Mouse (Mus musculus) frontal cortex, postnatal 14 days (tissue): ENCODE results near the gene Fstl1.

ENCODE experiments used
- DNase-seq, 2 experiments: peaks; one replicate each; pipeline ENCODE4 v3.0.0; 2022; ENCODE audit warnings: low spot score in 2 of 2

Fstl1 gene

GRCm38 (mm10) chr16:37817986-37818385 lies 41.3 kb downstream of the Fstl1 start:
- no peak for DNase-seq

GRCm38 (mm10) chr16:37823949-37824348 lies 47.3 kb downstream of the Fstl1 start:
- no peak for DNase-seq

- no peak for DNase-seq
These were observed 48.3 kb downstream of the Fstl1 start for GRCm38 (mm10) chr16:37824778-37825505.

- no peak for DNase-seq
These were observed 49.6 kb downstream of the Fstl1 start for GRCm38 (mm10) chr16:37826286-37826685.

GRCm38 (mm10) chr16:37831041-37831440 lies 54.4 kb downstream of the Fstl1 start:
- DNase-seq, result no peak

- DNase-seq, result no peak
These were observed 60.9 kb downstream of the Fstl1 start for GRCm38 (mm10) chr16:37837571-37837970.

GRCm38 (mm10) chr16:37842439-37842838 lies 65.8 kb downstream of the Fstl1 start:
- no peak for DNase-seq

- no peak for DNase-seq
These were observed 67.1 kb downstream of the Fstl1 start for GRCm38 (mm10) chr16:37843740-37844139.

- DNase-seq, result no peak
These were observed 68.7 kb downstream of the Fstl1 start for GRCm38 (mm10) chr16:37845202-37845925.

GRCm38 (mm10) chr16:37847081-37847480 lies 70.4 kb downstream of the Fstl1 start:
- DNase-seq, result no peak

GRCm38 (mm10) chr16:37851366-37851765 lies 74.7 kb downstream of the Fstl1 start:
- no peak for DNase-seq

GRCm38 (mm10) chr16:37853279-37853678 lies 76.6 kb downstream of the Fstl1 start:
- DNase-seq, result no peak

GRCm38 (mm10) chr16:37854054-37854453 lies 77.4 kb downstream of the Fstl1 start:
- no peak for DNase-seq

- DNase-seq, result no peak
These were observed 77.9 kb downstream of the Fstl1 start for GRCm38 (mm10) chr16:37854593-37854992.

GRCm38 (mm10) chr16:37855583-37855982 lies 78.9 kb downstream of the Fstl1 start:
- DNase-seq, result no peak

GRCm38 (mm10) chr16:37856327-37856726 lies 79.7 kb downstream of the Fstl1 start:
- no peak for DNase-seq

GRCm38 (mm10) chr16:37857495-37857894 lies 80.8 kb downstream of the Fstl1 start:
- no peak for DNase-seq

GRCm38 (mm10) chr16:37860213-37860612 lies 83.5 kb downstream of the Fstl1 start:
- no peak for DNase-seq

GRCm38 (mm10) chr16:37861029-37861428 lies 84.4 kb downstream of the Fstl1 start, which contains the start of gene Gm36028:
TSS of gene Gm36028 (minus strand) at chr16:37861146.
- DNase-seq, result no peak

- no peak for DNase-seq
These were observed 87.2 kb downstream of the Fstl1 start for GRCm38 (mm10) chr16:37863876-37864275.

- DNase-seq, result no peak
These were observed 89.2 kb downstream of the Fstl1 start for GRCm38 (mm10) chr16:37865841-37866240.

- peak; percentile 69 to 80 for DNase-seq
These were observed 91.3 kb downstream of the Fstl1 start, which contains the start of gene Lrrc58 for GRCm38 (mm10) chr16:37867791-37868505. TSS of gene Lrrc58 (plus strand) at chr16:37868389.
